In the genomic region with DNA sequence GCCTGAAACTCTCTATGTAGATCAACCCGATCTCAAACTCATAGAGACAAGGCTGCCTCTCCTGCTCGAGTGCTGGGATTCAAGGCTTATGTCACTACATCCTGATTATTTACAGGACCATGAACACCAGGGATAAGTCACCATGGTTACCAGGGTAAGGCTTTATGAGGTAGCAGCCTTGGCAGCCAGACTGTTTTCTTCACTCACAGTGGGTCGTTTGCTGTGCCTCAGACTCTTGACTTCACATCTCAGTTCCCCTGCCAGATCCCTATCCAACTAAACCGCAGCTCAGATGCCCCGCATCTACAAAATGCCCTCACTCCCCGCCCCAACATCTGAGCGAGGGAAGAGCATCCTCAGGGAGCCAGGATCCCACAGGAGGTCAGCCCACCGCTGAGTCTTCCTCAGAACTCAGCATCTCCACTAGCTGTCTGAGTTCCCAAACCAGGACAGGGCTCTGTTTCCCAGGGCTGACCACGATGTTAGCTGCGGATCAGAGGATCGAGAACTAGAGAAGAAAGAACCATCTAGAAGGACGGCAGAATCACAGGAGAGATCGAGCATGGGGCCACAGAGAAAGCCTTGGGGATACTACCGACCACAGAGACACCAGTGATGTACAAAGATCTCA, we compare ENCODE assay signal across 13 mouse cellular contexts. TPM values are rescaled to one million over a fixed set of nuclear protein-coding genes. Genes with fewer than 3 reads are reported as not detected.
DNase-seq lines count a peak whose midpoint lies in the region; ATAC-seq and TF ChIP-seq lines count a peak whose summit lies in the region.
"Had no signal": no experiment of that assay in that cellular context is flagged by ENCODE, and none has a peak within 500 bp of the region (broad histone marks: within the 10 kb centered on the region; RNA-seq: fewer than 3 reads in every experiment).

No protein-coding gene starts in this region.

- H3K27ac ChIP-seq in neural tube, embryonic 13.5 days (replicated peaks): peak overlapping the region; percentile 99
- H3K27ac ChIP-seq in forebrain, embryonic 11.5 days (ENCODE audit: low read depth, low read length): peak overlapping the region; percentile 63
- H3K27ac ChIP-seq in limb, embryonic 14.5 days (replicated peaks; ENCODE audit: low read depth, low read length): no peak overlapping the region

- no peak overlapping the region for H3K4me2 ChIP-seq in neural tube, embryonic 13.5 days
- 0 out of 2 replicates have a peak overlapping the region, but pooled peaks have one; percentile 8 for H3K4me2 ChIP-seq in forebrain, embryonic 11.5 days (ENCODE audit: low read depth, low read length, severe bottlenecking)
- H3K4me2 ChIP-seq in limb, embryonic 14.5 days (replicated peaks; ENCODE audit: low read depth, low read length, severe bottlenecking): no peak overlapping the region
- H3K4me2 ChIP-seq: heart, embryonic 11.5 days had no signal

- ATAC-seq in neural tube, embryonic 13.5 days (ENCODE audit: low read depth): no peak
- peak; percentile 42 for ATAC-seq in forebrain, embryonic 11.5 days (replicated peaks; ENCODE audit: low FRiP score)
- peak; percentile 32; the same call in 1 of the 2 replicates for ATAC-seq in limb, embryonic 14.5 days (ENCODE audit: low FRiP score, low read depth)
- ATAC-seq: activated CD4-positive, CD25-positive, alpha-beta regulatory T cell, adult 4 months had no signal

- no peak for DNase-seq in neural tube, embryonic 10.5 days (ENCODE audit: extremely low spot score, low spot score)
- DNase-seq in forebrain, embryonic 11.5 days (ENCODE audit: low spot score): no peak
- peak; percentile 59 for DNase-seq in limb, embryonic 14.5 days (ENCODE audit: low spot score)
- DNase-seq in retina, postnatal 7 days (ENCODE audit: low read depth, low spot score): peak; percentile 43
- no peak for DNase-seq in gastrocnemius, postnatal 36 days
- DNase-seq in kidney, postnatal 36 days: no peak
- DNase-seq: thymus, postnatal 14 days had no signal

- H3K9ac ChIP-seq in neural tube, embryonic 13.5 days: no peak overlapping the region
- H3K9ac ChIP-seq in forebrain, embryonic 11.5 days (ENCODE audit: low read length): peak overlapping the region; percentile 39
- H3K9ac ChIP-seq in limb, embryonic 14.5 days (ENCODE audit: low read depth, low read length, severe bottlenecking): no peak overlapping the region

- no peaks in the 10 kb centered on the region for H3K27me3 ChIP-seq in neural tube, embryonic 13.5 days
- no peaks in the 10 kb centered on the region for H3K27me3 ChIP-seq in forebrain, embryonic 11.5 days (ENCODE audit: control insufficient read depth, insufficient read depth, low read length)
- H3K27me3 ChIP-seq in limb, embryonic 14.5 days (ENCODE audit: control insufficient read depth, insufficient read depth, low read length): no peaks in the 10 kb centered on the region

- 59% methylated on average over 14 of the region's 14 CpGs for WGBS in neural tube, embryonic 13.5 days
- 44% methylated on average over 14 of the region's 14 CpGs for WGBS in forebrain, embryonic 11.5 days
- 48% methylated on average over 14 of the region's 14 CpGs for WGBS in limb, embryonic 14.5 days

- intact Hi-C loops in gastrocnemius, postnatal 36 days (cut with DNase I): no loop called here

- no peak overlapping the region for H3K4me3 ChIP-seq in neural tube, embryonic 13.5 days
- H3K4me3 ChIP-seq in forebrain, embryonic 11.5 days (ENCODE audit: low read depth, low read length): no peak overlapping the region
- H3K4me3 ChIP-seq in limb, embryonic 14.5 days (replicated peaks; ENCODE audit: low read length): no peak overlapping the region

- H3K36me3 ChIP-seq in neural tube, embryonic 13.5 days: no peaks in the 10 kb centered on the region
- H3K36me3 ChIP-seq in forebrain, embryonic 11.5 days (ENCODE audit: control insufficient read depth, insufficient read depth, low read length): no peaks in the 10 kb centered on the region
- no peaks in the 10 kb centered on the region for H3K36me3 ChIP-seq in limb, embryonic 14.5 days (ENCODE audit: control insufficient read depth, insufficient read depth, low read length)

- no peaks in the 10 kb centered on the region for H3K9me3 ChIP-seq in neural tube, embryonic 13.5 days
- no peaks in the 10 kb centered on the region for H3K9me3 ChIP-seq in forebrain, embryonic 11.5 days (ENCODE audit: control insufficient read depth, low read length)
- H3K9me3 ChIP-seq in limb, embryonic 14.5 days (ENCODE audit: control insufficient read depth, low read length): no peaks in the 10 kb centered on the region

- no peak for TF ChIP-seq POLR2A in limb, embryonic 14.5 days (IDR thresholded peaks at IDR 0.05; ENCODE audit: borderline replicate concordance, extremely low read depth, insufficient read depth, insufficient read length)

- H3K4me1 ChIP-seq in neural tube, embryonic 13.5 days (replicated peaks): peaks cover 39% of the 10 kb centered on the region
- peaks cover 18% of the 10 kb centered on the region for H3K4me1 ChIP-seq in forebrain, embryonic 11.5 days (replicated peaks; ENCODE audit: control insufficient read depth, insufficient read depth, low read length)
- peaks cover 24% of the 10 kb centered on the region for H3K4me1 ChIP-seq in limb, embryonic 14.5 days (ENCODE audit: control insufficient read depth, insufficient read depth, low read length)

RNA-seq across cellular contexts. Expression of gene Tex26, which starts 2.3 kb away (rescaled TPM):
- 0.54 and 1.3 TPM in 2 replicates for polyA plus RNA-seq in neural tube, embryonic 13.5 days (2015; fragmentation: Nextera tagmentation; extraction: Ambion mirVana)
- polyA plus RNA-seq in forebrain, embryonic 11.5 days (2014; fragmentation: Nextera tagmentation; extraction: Ambion mirVana): 1.6 and 1.7 TPM in 2 replicates
- 0.20 and 0.50 TPM in 2 replicates for polyA plus RNA-seq in limb, embryonic 14.5 days (2012; rRNA removed)
- polyA plus RNA-seq in limb, embryonic 14.5 days (2014; fragmentation: Nextera tagmentation; extraction: Ambion mirVana): 0.36 and 0.44 TPM in 2 replicates
- not detected for total RNA-seq in gastrocnemius, postnatal 36 days (2021)
- total RNA-seq: layer of hippocampus, adult 18-20 months; liver, adult 2 months had no signal
- polyA plus RNA-seq: activated CD4-positive, CD25-positive, alpha-beta regulatory T cell, adult 4 months; liver, adult 2 months; spleen, adult 2 months had no signal

RNA-seq across cellular contexts. Expression of gene Medag, which starts 30.2 kb away (rescaled TPM):
- polyA plus RNA-seq in neural tube, embryonic 13.5 days (2015; fragmentation: Nextera tagmentation; extraction: Ambion mirVana): 1.2 and 1.4 TPM in 2 replicates
- polyA plus RNA-seq in forebrain, embryonic 11.5 days (2014; fragmentation: Nextera tagmentation; extraction: Ambion mirVana): 1.0 and 1.4 TPM in 2 replicates
- polyA plus RNA-seq in limb, embryonic 14.5 days (2012; rRNA removed): 3.5 and 3.8 TPM in 2 replicates
- 2.6 and 3.1 TPM in 2 replicates for polyA plus RNA-seq in limb, embryonic 14.5 days (2014; fragmentation: Nextera tagmentation; extraction: Ambion mirVana)
- 10 to 100 TPM; 14.9 to 15.1 TPM for total RNA-seq in gastrocnemius, postnatal 36 days (2021)

Comparison
In these comparisons a context has a peak if more than half of its experiments do, and no peak if none do; other contexts are left out.
1. DNase-seq: peak in limb, embryonic 14.5 days (single experiment) and retina, postnatal 7 days (single experiment); none in neural tube, embryonic 10.5 days (single experiment), forebrain, embryonic 11.5 days (single experiment), gastrocnemius, postnatal 36 days (0 of 2) and kidney, postnatal 36 days (0 of 2).